Mouse (Mus musculus): ENCODE measurements around the gene Srd5a3. TPM values are rescaled to one million over a fixed set of nuclear protein-coding genes. Genes with fewer than 3 reads are reported as not detected.

Gene Srd5a3
- polyA plus RNA-seq, 1 experiment from 2014 or later = 19.8 TPM

GRCm38 (mm10) chr5:76179791-76180190 lies 39.7 kb downstream of the Srd5a3 start:
- Histone ChIP-seq H3K4me3 (replicated peaks; ENCODE audit: low read length) (no peak overlapping the region), H3K9me3 (ENCODE audit: control insufficient read depth, low read length) (no peaks in the 10 kb centered on the region), H3K4me2 (ENCODE audit: low read length) (no peak overlapping the region), H3K27me3 (replicated peaks; ENCODE audit: control insufficient read depth, insufficient read depth, low read length) (no peaks in the 10 kb centered on the region), H3K36me3 (ENCODE audit: control insufficient read depth, insufficient read depth) (no peaks in the 10 kb centered on the region), H3K9ac (replicated peaks; ENCODE audit: low read depth, low read length) (no peak overlapping the region), H3K27ac (ENCODE audit: low read length) (no peak overlapping the region), H3K4me1 (replicated peaks; ENCODE audit: control insufficient read depth, insufficient read depth, low read length) (peaks cover 5% of the 10 kb centered on the region)
- 90% methylated on average over 5 of the region's 5 CpGs for WGBS
- no peak for ATAC-seq

- no peak overlapping the region for H3K4me3 ChIP-seq (replicated peaks; ENCODE audit: low read length)
- no peak overlapping the region for H3K27ac ChIP-seq (ENCODE audit: low read length)
- H3K36me3 ChIP-seq (ENCODE audit: control insufficient read depth, insufficient read depth) = no peaks in the 10 kb centered on the region
- no peak for ATAC-seq
- H3K9me3 ChIP-seq (ENCODE audit: control insufficient read depth, low read length) = no peaks in the 10 kb centered on the region
- no peaks in the 10 kb centered on the region for H3K27me3 ChIP-seq (replicated peaks; ENCODE audit: control insufficient read depth, insufficient read depth, low read length)
- H3K4me2 ChIP-seq (ENCODE audit: low read length) = no peak overlapping the region
- H3K4me1 ChIP-seq (replicated peaks; ENCODE audit: control insufficient read depth, insufficient read depth, low read length) = peaks cover 15% of the 10 kb centered on the region
- H3K9ac ChIP-seq (replicated peaks; ENCODE audit: low read depth, low read length) = no peak overlapping the region
- 58% methylated on average over 3 of the region's 3 CpGs for WGBS
Measured at GRCm38 (mm10) chr5:76182326-76182725, 42.3 kb downstream of the Srd5a3 start.

GRCm38 (mm10) chr5:76183043-76183749 lies 43.1 kb downstream of the Srd5a3 start:
- Histone ChIP-seq H3K9me3 (ENCODE audit: control insufficient read depth, low read length) (no peaks in the 10 kb centered on the region), H3K4me2 (ENCODE audit: low read length) (peak overlapping the region; percentile 80), H3K9ac (replicated peaks; ENCODE audit: low read depth, low read length) (peak overlapping the region; percentile 91), H3K4me1 (replicated peaks; ENCODE audit: control insufficient read depth, insufficient read depth, low read length) (peaks cover 15% of the 10 kb centered on the region), H3K27ac (ENCODE audit: low read length) (peak overlapping the region; percentile 93), H3K36me3 (ENCODE audit: control insufficient read depth, insufficient read depth) (no peaks in the 10 kb centered on the region), H3K4me3 (replicated peaks; ENCODE audit: low read length) (peak overlapping the region; percentile 80), H3K27me3 (replicated peaks; ENCODE audit: control insufficient read depth, insufficient read depth, low read length) (no peaks in the 10 kb centered on the region)
- WGBS = 39% methylated on average over 17 of the region's 17 CpGs
- no peak for ATAC-seq

- ATAC-seq = peak; percentile 98
- no peaks in the 10 kb centered on the region for H3K36me3 ChIP-seq (ENCODE audit: control insufficient read depth, insufficient read depth)
- H3K9ac ChIP-seq (replicated peaks; ENCODE audit: low read depth, low read length) = peak within 1 kb of the TSS; percentile 91
- under 1% methylated on average over 61 of the region's 62 CpGs for WGBS
- peak within 1 kb of the TSS; percentile 80 for H3K4me3 ChIP-seq (replicated peaks; ENCODE audit: low read length)
- peak within 1 kb of the TSS; percentile 93 for H3K27ac ChIP-seq (ENCODE audit: low read length)
- H3K9me3 ChIP-seq (ENCODE audit: control insufficient read depth, low read length) = no peaks in the 10 kb centered on the region
- H3K27me3 ChIP-seq (replicated peaks; ENCODE audit: control insufficient read depth, insufficient read depth, low read length) = no peaks in the 10 kb centered on the region
- H3K4me2 ChIP-seq (ENCODE audit: low read length) = peak within 1 kb of the TSS; percentile 80
- H3K4me1 ChIP-seq (replicated peaks; ENCODE audit: control insufficient read depth, insufficient read depth, low read length) = peaks cover 15% of the 10 kb centered on the region
Measured at GRCm38 (mm10) chr5:76183750-76184261, 43.7 kb downstream of the Srd5a3 start, which contains the start of gene Tmem165. Tmem165 (plus strand) TSS chr5:76183880.

- H3K27me3 ChIP-seq (replicated peaks; ENCODE audit: control insufficient read depth, insufficient read depth, low read length) = no peaks in the 10 kb centered on the region
- peaks cover 15% of the 10 kb centered on the region for H3K4me1 ChIP-seq (replicated peaks; ENCODE audit: control insufficient read depth, insufficient read depth, low read length)
- H3K9me3 ChIP-seq (ENCODE audit: control insufficient read depth, low read length) = no peaks in the 10 kb centered on the region
- H3K36me3 ChIP-seq (ENCODE audit: control insufficient read depth, insufficient read depth) = no peaks in the 10 kb centered on the region
- peak overlapping the region; percentile 80 for H3K4me2 ChIP-seq (ENCODE audit: low read length)
- ATAC-seq = peak; percentile 89
- peak overlapping the region; percentile 80 for H3K4me3 ChIP-seq (replicated peaks; ENCODE audit: low read length)
- peak overlapping the region; percentile 91 for H3K9ac ChIP-seq (replicated peaks; ENCODE audit: low read depth, low read length)
- H3K27ac ChIP-seq (ENCODE audit: low read length) = peak overlapping the region; percentile 93
- 3% methylated on average over 38 of the region's 38 CpGs for WGBS
Measured at GRCm38 (mm10) chr5:76184286-76185080, 44.4 kb downstream of the Srd5a3 start.

GRCm38 (mm10) chr5:76187885-76188284 lies 47.8 kb downstream of the Srd5a3 start:
- no peaks in the 10 kb centered on the region for H3K36me3 ChIP-seq (ENCODE audit: control insufficient read depth, insufficient read depth)
- H3K27me3 ChIP-seq (replicated peaks; ENCODE audit: control insufficient read depth, insufficient read depth, low read length) = no peaks in the 10 kb centered on the region
- no peak overlapping the region for H3K4me2 ChIP-seq (ENCODE audit: low read length)
- WGBS = 82% methylated on average over 5 of the region's 5 CpGs
- H3K9ac ChIP-seq (replicated peaks; ENCODE audit: low read depth, low read length) = no peak overlapping the region
- H3K9me3 ChIP-seq (ENCODE audit: control insufficient read depth, low read length) = no peaks in the 10 kb centered on the region
- no peak overlapping the region for H3K4me3 ChIP-seq (replicated peaks; ENCODE audit: low read length)
- H3K27ac ChIP-seq (ENCODE audit: low read length) = no peak overlapping the region
- ATAC-seq = no peak
- peaks cover 15% of the 10 kb centered on the region for H3K4me1 ChIP-seq (replicated peaks; ENCODE audit: control insufficient read depth, insufficient read depth, low read length)

- WGBS = 90% methylated on average over 4 of the region's 4 CpGs
- Histone ChIP-seq H3K4me3 (replicated peaks; ENCODE audit: low read length) (no peak overlapping the region), H3K4me1 (replicated peaks; ENCODE audit: control insufficient read depth, insufficient read depth, low read length) (peaks cover 3% of the 10 kb centered on the region), H3K27me3 (replicated peaks; ENCODE audit: control insufficient read depth, insufficient read depth, low read length) (no peaks in the 10 kb centered on the region), H3K36me3 (ENCODE audit: control insufficient read depth, insufficient read depth) (no peaks in the 10 kb centered on the region), H3K9ac (replicated peaks; ENCODE audit: low read depth, low read length) (no peak overlapping the region), H3K27ac (ENCODE audit: low read length) (no peak overlapping the region), H3K9me3 (ENCODE audit: control insufficient read depth, low read length) (no peaks in the 10 kb centered on the region), H3K4me2 (ENCODE audit: low read length) (no peak overlapping the region)
- ATAC-seq = no peak
Measured at GRCm38 (mm10) chr5:76190609-76191008, 50.5 kb downstream of the Srd5a3 start.

- Histone ChIP-seq H3K27me3 (replicated peaks; ENCODE audit: control insufficient read depth, insufficient read depth, low read length) (no peaks in the 10 kb centered on the region), H3K9ac (replicated peaks; ENCODE audit: low read depth, low read length) (no peak overlapping the region), H3K9me3 (ENCODE audit: control insufficient read depth, low read length) (no peaks in the 10 kb centered on the region), H3K27ac (ENCODE audit: low read length) (no peak overlapping the region), H3K4me2 (ENCODE audit: low read length) (no peak overlapping the region), H3K4me3 (replicated peaks; ENCODE audit: low read length) (no peak overlapping the region), H3K36me3 (ENCODE audit: control insufficient read depth, insufficient read depth) (no peaks in the 10 kb centered on the region), H3K4me1 (replicated peaks; ENCODE audit: control insufficient read depth, insufficient read depth, low read length) (no peaks in the 10 kb centered on the region)
- no peak for ATAC-seq
Measured at GRCm38 (mm10) chr5:76193075-76193474, 53.0 kb downstream of the Srd5a3 start.

GRCm38 (mm10) chr5:76194377-76194945 lies 54.4 kb downstream of the Srd5a3 start:
- no peak overlapping the region for H3K27ac ChIP-seq (ENCODE audit: low read length)
- no peak overlapping the region for H3K9ac ChIP-seq (replicated peaks; ENCODE audit: low read depth, low read length)
- H3K27me3 ChIP-seq (replicated peaks; ENCODE audit: control insufficient read depth, insufficient read depth, low read length) = no peaks in the 10 kb centered on the region
- no peaks in the 10 kb centered on the region; the same call in 1 of the 2 replicates for H3K36me3 ChIP-seq (ENCODE audit: control insufficient read depth, insufficient read depth)
- ATAC-seq = no peak
- no peak overlapping the region for H3K4me3 ChIP-seq (replicated peaks; ENCODE audit: low read length)
- H3K9me3 ChIP-seq (ENCODE audit: control insufficient read depth, low read length) = no peaks in the 10 kb centered on the region
- H3K4me1 ChIP-seq (replicated peaks; ENCODE audit: control insufficient read depth, insufficient read depth, low read length) = no peaks in the 10 kb centered on the region
- no peak overlapping the region for H3K4me2 ChIP-seq (ENCODE audit: low read length)
- 88% methylated on average over 6 of the region's 6 CpGs for WGBS
